Mouse (Mus musculus) large intestine, adult 2 months (tissue): ENCODE results near the gene Coro1c. TPM values are rescaled to one million over a fixed set of nuclear protein-coding genes. Genes with fewer than 3 reads are reported as not detected.

Source experiments
- DNase-seq: peaks from one replicate; pipeline ENCODE4 v3.0.0-alpha.2; 2012; ENCODE audit warnings: low read depth, low spot score
- WGBS: fragments of 180-500 bp; shearing (Covaris S2); methylation state at CpG from one replicate; pipeline ENCODE4 v1.1.7; 2018; 5-methylcytosine and 5-hydroxymethylcytosine counted together
- polyA plus RNA-seq: library from polyadenylated mRNA; depleted of rRNA; stranded (reverse); fragments of >200 nt; gene quantifications from 2 replicates; pipeline ENCODE4 v1.2.3, GENCODE M21; 2012

The Coro1c gene
- polyA plus RNA-seq, 1 experiment: 130 TPM

- WGBS: 65% methylated on average over 23 of the region's 23 CpGs
- DNase-seq: no peak
These were observed 67.0 kb downstream of the Coro1c start for GRCm38 (mm10) chr5:113841243-113842225.

GRCm38 (mm10) chr5:113840443-113840842 is 68.1 kb downstream of the Coro1c start:
- WGBS: 84% methylated on average over 4 of the region's 4 CpGs
- no peak for DNase-seq

- 74% methylated on average over 10 of the region's 10 CpGs for WGBS
These were observed 71.6 kb downstream of the Coro1c start for GRCm38 (mm10) chr5:113836961-113837360.

GRCm38 (mm10) chr5:113833316-113833947 is 75.1 kb downstream of the Coro1c start:
- WGBS: 48% methylated on average over 16 of the region's 16 CpGs
- no peak for DNase-seq

More at GRCm38 (mm10) chr5:113836961-113837360, 71.6 kb downstream of the Coro1c start:
- no peak for DNase-seq

- no peak for DNase-seq
These were observed 76.1 kb downstream of the Coro1c start, which contains the start of gene Selplg for GRCm38 (mm10) chr5:113832490-113832901. TSS of gene Selplg (minus strand) at chr5:113832644.

GRCm38 (mm10) chr5:113831741-113832140 is 76.8 kb downstream of the Coro1c start:
- DNase-seq: no peak
- 71% methylated on average over 3 of the region's 3 CpGs for WGBS

More at GRCm38 (mm10) chr5:113832490-113832901, 76.1 kb downstream of the Coro1c start, which contains the start of gene Selplg:
- WGBS: 27% methylated on average over 8 of the region's 8 CpGs

GRCm38 (mm10) chr5:113830796-113831195 is 77.8 kb downstream of the Coro1c start:
- DNase-seq: no peak
- WGBS: 81% methylated on average over 5 of the region's 5 CpGs

- DNase-seq: no peak
- 42% methylated on average over 10 of the region's 10 CpGs for WGBS
These were observed 78.3 kb downstream of the Coro1c start for GRCm38 (mm10) chr5:113830292-113830643.

GRCm38 (mm10) chr5:113829566-113830291 is 78.8 kb downstream of the Coro1c start:
- DNase-seq: no peak
- WGBS: 62% methylated on average over 7 of the region's 7 CpGs

GRCm38 (mm10) chr5:113828481-113828880 is 80.1 kb downstream of the Coro1c start:
- 43% methylated on average over 7 of the region's 7 CpGs for WGBS

GRCm38 (mm10) chr5:113827991-113828411 is 80.6 kb downstream of the Coro1c start:
- 26% methylated on average over 4 of the region's 4 CpGs for WGBS
- DNase-seq: no peak

More at GRCm38 (mm10) chr5:113828481-113828880, 80.1 kb downstream of the Coro1c start:
- no peak for DNase-seq

- DNase-seq: no peak
- WGBS: 64% methylated on average over 4 of the region's 4 CpGs
These were observed 81.9 kb downstream of the Coro1c start for GRCm38 (mm10) chr5:113826619-113827018.

- no peak for DNase-seq
- WGBS: 59% methylated on average over 7 of the region's 7 CpGs
These were observed 83.0 kb downstream of the Coro1c start for GRCm38 (mm10) chr5:113825558-113825957.

GRCm38 (mm10) chr5:113824228-113824627 is 84.3 kb downstream of the Coro1c start:
- DNase-seq: no peak
- 79% methylated on average over 4 of the region's 4 CpGs for WGBS

- WGBS: 67% methylated on average over 14 of the region's 14 CpGs
- DNase-seq: no peak
These were observed 90.0 kb downstream of the Coro1c start for GRCm38 (mm10) chr5:113818572-113818971.

GRCm38 (mm10) chr5:113815638-113816152 is 92.9 kb downstream of the Coro1c start:
- peak; percentile 25 for DNase-seq
- 17% methylated on average over 15 of the region's 15 CpGs for WGBS

- 58% methylated on average over 11 of the region's 11 CpGs for WGBS
- no peak for DNase-seq
These were observed 93.5 kb downstream of the Coro1c start for GRCm38 (mm10) chr5:113815041-113815389.

GRCm38 (mm10) chr5:113814111-113815040 is 94.2 kb downstream of the Coro1c start:
- DNase-seq: no peak
- 38% methylated on average over 27 of the region's 27 CpGs for WGBS

- no peak for DNase-seq
These were observed 95.0 kb downstream of the Coro1c start for GRCm38 (mm10) chr5:113813608-113814007.

More at GRCm38 (mm10) chr5:113813608-113814007, 95.0 kb downstream of the Coro1c start:
- 24% methylated on average over 9 of the region's 9 CpGs for WGBS
